Comparison of ENCODE assay signal across 15 mouse cellular contexts in genomic region chr3:106787972-106788371, GRCm38 (mm10). TPM values are rescaled to one million over a fixed set of nuclear protein-coding genes. Genes with fewer than 3 reads are reported as not detected.
DNase-seq lines count a peak whose midpoint lies in the region; ATAC-seq lines count a peak whose summit lies in the region.
"Had no signal": no experiment of that assay in that cellular context is flagged by ENCODE, and none has a peak within 500 bp of the region (broad histone marks: within the 10 kb centered on the region; RNA-seq: fewer than 3 reads in every experiment).

No protein-coding gene starts in this region.

- no peak for ATAC-seq in kidney, embryonic 15.5 days (replicated peaks; ENCODE audit: low FRiP score)
- ATAC-seq in common myeloid progenitor, adult 5-6 weeks (replicated peaks; ENCODE audit: low read depth, poor library complexity, severe bottlenecking), result peak; percentile 51
- no peak for ATAC-seq in kidney, embryonic 14.5 days (ENCODE audit: low FRiP score, low TSS enrichment)
- ATAC-seq: forebrain, embryonic 14.5 days had no signal

- H3K4me1 ChIP-seq in kidney, embryonic 15.5 days, result no peaks in the 10 kb centered on the region
- H3K4me1 ChIP-seq in megakaryocyte, embryonic 14.5 days, result peaks cover 30% of the 10 kb centered on the region
- no peaks in the 10 kb centered on the region for H3K4me1 ChIP-seq in kidney, embryonic 14.5 days (ENCODE audit: control insufficient read depth, insufficient read depth, low read length)
- H3K4me1 ChIP-seq: neural tube, embryonic 15.5 days had no signal

- H3K36me3 ChIP-seq in kidney, embryonic 15.5 days, result no peaks in the 10 kb centered on the region
- H3K36me3 ChIP-seq in megakaryocyte, embryonic 14.5 days (replicated peaks; ENCODE audit: low read length), result no peaks in the 10 kb centered on the region
- no peaks in the 10 kb centered on the region for H3K36me3 ChIP-seq in kidney, embryonic 14.5 days (ENCODE audit: control insufficient read depth, insufficient read depth, low read length)
- H3K36me3 ChIP-seq: neural tube, embryonic 15.5 days had no signal

- DNase-seq in kidney, adult 9 months, result peak; percentile 3
- DNase-seq in CD4-positive helper T cell, adult 2 months (ENCODE audit: low read depth, low spot score), result peak; percentile 89
- DNase-seq in kidney, adult 18-20 months, result no peak
- no peak for DNase-seq in right cerebral cortex, postnatal 25 days

- H3K4me2 ChIP-seq in kidney, embryonic 15.5 days, result no peak overlapping the region
- H3K4me2 ChIP-seq in kidney, embryonic 14.5 days (replicated peaks; ENCODE audit: low read depth, low read length), result no peak overlapping the region
- H3K4me2 ChIP-seq: neural tube, embryonic 15.5 days had no signal

- no peaks in the 10 kb centered on the region for H3K9me3 ChIP-seq in kidney, embryonic 15.5 days (replicated peaks)
- H3K9me3 ChIP-seq in megakaryocyte, embryonic 14.5 days, result no peaks in the 10 kb centered on the region
- H3K9me3 ChIP-seq in kidney, embryonic 14.5 days (ENCODE audit: control insufficient read depth, low read length), result no peaks in the 10 kb centered on the region
- H3K9me3 ChIP-seq: neural tube, embryonic 15.5 days had no signal

- no peak overlapping the region for H3K27ac ChIP-seq in kidney, embryonic 15.5 days
- no peak overlapping the region for H3K27ac ChIP-seq in kidney, embryonic 14.5 days (ENCODE audit: low read depth, low read length)
- H3K27ac ChIP-seq: neural tube, embryonic 15.5 days had no signal

- H3K27me3 ChIP-seq in kidney, embryonic 15.5 days, result no peaks in the 10 kb centered on the region
- no peaks in the 10 kb centered on the region for H3K27me3 ChIP-seq in megakaryocyte, embryonic 14.5 days (replicated peaks)
- H3K27me3 ChIP-seq in kidney, embryonic 14.5 days (ENCODE audit: control insufficient read depth, insufficient read depth, low read length), result no peaks in the 10 kb centered on the region
- H3K27me3 ChIP-seq: neural tube, embryonic 15.5 days had no signal

- H3K4me3 ChIP-seq in kidney, embryonic 15.5 days (replicated peaks), result no peak overlapping the region
- peak overlapping the region; percentile 74 for H3K4me3 ChIP-seq in megakaryocyte, embryonic 14.5 days (replicated peaks)
- no peak overlapping the region for H3K4me3 ChIP-seq in kidney, embryonic 14.5 days (ENCODE audit: low read length)
- H3K4me3 ChIP-seq: neural tube, embryonic 15.5 days had no signal

- no peak overlapping the region for H3K9ac ChIP-seq in kidney, embryonic 15.5 days
- no peak overlapping the region for H3K9ac ChIP-seq in kidney, embryonic 14.5 days (ENCODE audit: low read depth, low read length)
- H3K9ac ChIP-seq: neural tube, embryonic 15.5 days had no signal

RNA-seq across cellular contexts. Expression of gene Cd53, which starts 2.0 kb away (rescaled TPM):
- polyA plus RNA-seq in kidney, embryonic 15.5 days (2015; fragmentation: Nextera tagmentation; extraction: Ambion mirVana), result 4.5 and 4.7 TPM in 2 replicates
- total RNA-seq in common myeloid progenitor, adult 5-6 weeks (2017), result 158 and 179 TPM in 2 replicates
- 2.6 TPM in 1 of 2 replicates, not detected in the other for polyA plus RNA-seq in megakaryocyte, embryonic 14.5 days (2012; ENCODE audit: insufficient read depth, low replicate concordance)
- 4.2 and 4.5 TPM in 2 replicates for polyA plus RNA-seq in kidney, embryonic 14.5 days (2014; fragmentation: Nextera tagmentation; extraction: Ambion mirVana)

RNA-seq across cellular contexts. Expression of gene Olfr266, which starts 38.1 kb away (rescaled TPM):
- polyA plus RNA-seq in kidney, embryonic 15.5 days (2015; fragmentation: Nextera tagmentation; extraction: Ambion mirVana), result not detected in 2 replicates
- total RNA-seq in common myeloid progenitor, adult 5-6 weeks (2017), result not detected in 2 replicates
- polyA plus RNA-seq in megakaryocyte, embryonic 14.5 days (2012; ENCODE audit: insufficient read depth, low replicate concordance), result not detected in 2 replicates
- polyA plus RNA-seq in kidney, embryonic 14.5 days (2014; fragmentation: Nextera tagmentation; extraction: Ambion mirVana), result not detected in 2 replicates
- total RNA-seq: gastrocnemius, postnatal 4 days; left cerebral cortex, postnatal 25 days; megakaryocyte-erythroid progenitor cell, adult 5-6 weeks had no signal
- polyA plus RNA-seq: forebrain, embryonic 14.5 days; intestine, embryonic 14.5 days; neural tube, embryonic 15.5 days; urinary bladder, adult 2 months had no signal

Comparison
In these comparisons a context has a peak if more than half of its experiments do, and no peak if none do; other contexts are left out.
1. DNase-seq: peak in kidney, adult 9 months (single experiment) and CD4-positive helper T cell, adult 2 months (single experiment); none in kidney, adult 18-20 months (single experiment) and right cerebral cortex, postnatal 25 days (single experiment).